Mouse (Mus musculus) kidney, embryonic 16.5 days (tissue): Measurements from ENCODE around the gene Gm11084. TPM values are rescaled to one million over a fixed set of nuclear protein-coding genes. Genes with fewer than 3 reads are reported as not detected.

ENCODE experiments used
- ATAC-seq: fragments of 200-750 bp; cut with Nextera tagmentation; 2 replicates; pipeline ENCODE4 v1.8.0; 2017; ENCODE audit warnings: moderate TSS enrichment; ENCODE audit not compliant: low FRiP score, low TSS enrichment
- H3K27ac ChIP-seq: fragments of 300-500 bp; sonication (generic); 2 replicates; pipeline ENCODE4 v1.5.1; 2014; ENCODE audit warnings: low read length
- H3K27me3 ChIP-seq: fragments of 300-500 bp; sonication (generic); 2 replicates; pipeline ENCODE4 v1.6.1; 2014; ENCODE audit warnings: low read length, control low read depth, mixed read lengths; ENCODE audit not compliant: insufficient read depth
- H3K36me3 ChIP-seq: fragments of 300-500 bp; sonication (generic); 2 replicates; pipeline ENCODE4 v1.6.1; 2014; ENCODE audit warnings: low read length, control low read depth, mixed read lengths; ENCODE audit not compliant: insufficient read depth
- H3K4me1 ChIP-seq: fragments of 300-500 bp; sonication (generic); 2 replicates; pipeline ENCODE4 v1.6.1; 2014; ENCODE audit warnings: low read length, control low read depth, mixed read lengths; ENCODE audit not compliant: insufficient read depth
- H3K4me2 ChIP-seq: fragments of 300-500 bp; sonication (generic); replicated peaks from 2 replicates; pipeline ENCODE4 v1.6.1; 2014; ENCODE audit warnings: low read depth, low read length
- H3K4me3 ChIP-seq: fragments of 300-500 bp; sonication (generic); 2 replicates; pipeline ENCODE4 v1.5.1; 2014; ENCODE audit warnings: mild to moderate bottlenecking, low read length
- H3K9ac ChIP-seq: fragments of 300-500 bp; sonication (generic); replicated peaks from 2 replicates; pipeline ENCODE4 v1.6.1; 2014; ENCODE audit warnings: low read length
- H3K9me3 ChIP-seq: fragments of 300-500 bp; sonication (generic); 2 replicates; pipeline ENCODE4 v1.6.1; 2016; ENCODE audit warnings: low read length, control low read depth
- WGBS: fragments of 180-500 bp; shearing (Covaris S2); extraction: QIAGEN DNeasy Blood & Tissue Kit; methylation state at CpG from one replicate; pipeline ENCODE4 v1.1.7; 2014; 5-methylcytosine and 5-hydroxymethylcytosine counted together
- polyA plus RNA-seq: library from polyadenylated mRNA; unstranded; fragments of >200 nt; fragmentation: Nextera tagmentation; extraction: Ambion mirVana; gene quantifications from 2 replicates; pipeline ENCODE4 v1.2.1, GENCODE M21; 2015

Gene Gm11084
- polyA plus RNA-seq, 1 experiment from 2014 or later = not detected

DNA sequence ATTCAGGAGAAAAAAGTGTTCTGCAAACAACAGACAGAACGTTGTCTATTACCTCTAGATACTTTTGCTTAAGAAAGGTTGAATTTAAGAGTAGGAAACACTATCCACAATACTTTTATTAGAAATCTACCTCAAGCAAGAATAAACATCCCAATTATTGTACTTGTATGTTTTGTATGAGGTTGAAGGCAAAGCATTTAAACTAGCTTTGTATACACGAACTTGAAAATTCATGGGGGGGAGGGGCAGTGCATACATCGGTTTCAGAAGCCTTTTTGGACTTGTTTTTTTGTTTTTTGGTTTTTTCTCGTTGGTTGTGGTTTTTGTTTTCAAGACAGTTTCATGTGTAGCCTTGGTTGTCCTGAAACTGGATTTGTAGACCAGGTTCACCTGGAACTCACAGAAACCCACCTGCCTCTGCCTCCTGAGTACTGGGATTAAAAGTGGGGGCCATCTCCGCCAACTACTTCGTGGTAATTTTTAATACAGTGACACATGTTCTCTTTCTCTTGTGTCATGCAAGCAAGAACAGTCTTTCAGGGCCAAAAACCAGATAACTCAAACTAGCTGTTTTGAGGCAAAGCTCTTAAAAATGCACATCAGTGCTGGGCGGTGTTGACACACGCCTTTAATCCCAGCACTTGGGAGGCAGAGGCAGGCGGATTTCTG, 4.9 kb downstream of the Gm11084 start:
- Histone ChIP-seq H3K27me3 (no peaks in the 10 kb centered on the region), H3K9ac (no peak overlapping the region)
- 81% methylated on average over 9 of the region's 9 CpGs for WGBS

DNA sequence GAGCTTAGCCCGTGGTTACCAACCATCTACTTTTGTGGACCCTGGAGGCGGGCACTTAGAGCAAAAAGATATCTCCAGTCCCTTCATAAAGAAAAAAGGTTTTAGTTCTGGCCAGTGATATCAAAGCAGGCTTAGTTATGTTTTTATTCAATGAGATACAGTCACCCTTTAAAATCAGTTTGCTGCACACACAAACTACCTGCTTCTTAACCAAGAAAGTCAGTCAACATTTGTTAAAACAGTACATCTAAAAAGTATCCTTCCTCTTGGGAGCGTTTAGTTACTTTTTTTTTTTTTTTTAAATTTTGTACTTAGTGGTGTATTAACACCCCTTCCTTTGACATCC, 5.5 kb downstream of the Gm11084 start:
- WGBS = 9% methylated on average over 3 of the region's 3 CpGs
- Histone ChIP-seq H3K4me3 (peak overlapping the region; percentile 99), H3K9ac (peak overlapping the region; percentile 100), H3K4me1 (peaks cover 14% of the 10 kb centered on the region), H3K27me3 (no peaks in the 10 kb centered on the region), H3K36me3 (no peaks in the 10 kb centered on the region), H3K27ac (peak overlapping the region; percentile 100), H3K4me2 (peak overlapping the region; percentile 57), H3K9me3 (no peaks in the 10 kb centered on the region)
- ATAC-seq = no peak

More for the DNA sequence above, 4.9 kb downstream of the Gm11084 start:
- H3K36me3 ChIP-seq = no peaks in the 10 kb centered on the region
- H3K4me1 ChIP-seq = peaks cover 10% of the 10 kb centered on the region
- H3K9me3 ChIP-seq = no peaks in the 10 kb centered on the region
- H3K27ac ChIP-seq = no peak overlapping the region
- H3K4me2 ChIP-seq = peak overlapping the region; percentile 57
- ATAC-seq = no peak
- H3K4me3 ChIP-seq = peak overlapping the region; percentile 99; the same call in 1 of the 2 replicates

- Histone ChIP-seq H3K4me3 (peak within 1 kb of the TSS; percentile 99), H3K27ac (peak within 1 kb of the TSS; percentile 100), H3K36me3 (no peaks in the 10 kb centered on the region), H3K4me2 (peak within 1 kb of the TSS; percentile 75), H3K27me3 (no peaks in the 10 kb centered on the region), H3K9me3 (no peaks in the 10 kb centered on the region), H3K4me1 (peaks cover 19% of the 10 kb centered on the region), H3K9ac (peak within 1 kb of the TSS; percentile 100)
- WGBS = under 1% methylated on average over 63 of the region's 64 CpGs
- ATAC-seq = peak; percentile 91
Observed at GRCm38 (mm10) chr2:72980337-72981074, 6.0 kb downstream of the Gm11084 start, which contains the start of gene Sp3. Gene Sp3, minus strand, starts transcription at chr2:72980446.

DNA sequence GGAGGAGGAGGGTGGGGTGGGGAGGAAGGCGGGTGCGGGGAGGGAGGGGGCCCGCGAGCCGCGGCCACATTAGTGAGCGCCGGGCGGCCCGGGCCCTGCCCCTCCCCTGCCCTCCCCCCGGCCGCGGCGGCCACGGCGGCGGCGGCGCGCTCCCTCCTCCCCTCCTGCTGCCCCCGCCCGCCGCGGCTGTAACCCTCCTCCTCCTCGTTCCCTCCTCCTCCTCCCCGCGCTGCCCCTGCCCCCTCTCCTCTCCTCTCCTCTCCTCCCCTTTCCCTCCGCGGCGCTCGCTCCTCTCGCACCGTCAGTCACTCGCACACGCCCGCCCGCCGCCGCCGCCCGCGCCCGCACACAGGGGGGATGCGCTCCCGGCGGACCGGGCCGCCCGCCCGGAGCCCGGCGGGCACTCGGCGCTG, 6.9 kb downstream of the Gm11084 start:
- H3K4me1 ChIP-seq = peaks cover 19% of the 10 kb centered on the region
- ATAC-seq = peak; percentile 80

DNA sequence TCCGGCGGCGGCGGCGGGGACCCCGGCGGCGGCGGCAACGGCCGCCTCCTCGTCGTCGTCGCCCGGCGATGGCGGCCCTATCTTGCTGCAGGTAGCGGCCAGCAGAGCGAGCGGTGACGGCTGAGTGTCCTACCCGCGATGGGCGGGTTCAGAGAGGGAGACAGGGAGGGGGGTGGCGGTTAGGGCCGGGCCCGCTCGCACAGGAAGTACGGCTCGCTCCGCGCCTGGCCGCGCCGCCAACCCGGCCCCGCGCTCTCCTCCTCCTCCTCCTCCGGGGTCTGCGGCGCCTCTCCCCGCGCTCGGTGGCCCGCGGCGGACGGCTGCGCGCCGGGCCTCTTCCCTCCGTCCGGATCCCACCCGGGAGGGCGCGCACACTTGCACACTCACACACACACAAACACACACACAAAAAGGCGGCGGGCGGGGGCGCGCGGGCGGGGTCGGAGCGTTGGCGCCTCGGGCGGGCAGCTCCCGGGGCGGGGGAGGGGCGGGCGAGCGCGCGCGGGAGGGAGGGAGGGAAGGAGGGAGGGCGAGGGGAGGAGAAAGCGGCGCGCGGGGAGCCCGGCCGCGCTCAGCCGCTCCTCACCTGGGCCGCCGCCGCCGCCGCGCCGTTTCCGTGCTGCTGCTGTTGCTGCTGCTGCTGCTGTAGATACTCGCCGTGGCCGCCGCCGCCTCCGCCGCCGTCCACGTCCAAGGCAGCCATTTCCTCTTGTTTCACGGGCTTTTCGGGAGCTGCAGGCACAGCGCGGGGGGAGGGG, 7.4 kb downstream of the Gm11084 start:
- H3K4me2 ChIP-seq = peak overlapping the region; percentile 75
- H3K9me3 ChIP-seq = no peaks in the 10 kb centered on the region
- peak overlapping the region; percentile 100 for H3K9ac ChIP-seq
- under 1% methylated on average over 47 of the region's 107 CpGs for WGBS
- peak; percentile 90 for ATAC-seq
- peak overlapping the region; percentile 100 for H3K27ac ChIP-seq
- peak overlapping the region; percentile 99 for H3K4me3 ChIP-seq
- peaks cover 16% of the 10 kb centered on the region for H3K4me1 ChIP-seq
- H3K36me3 ChIP-seq = no peaks in the 10 kb centered on the region
- H3K27me3 ChIP-seq = no peaks in the 10 kb centered on the region

More for the DNA sequence above, 6.9 kb downstream of the Gm11084 start:
- H3K27me3 ChIP-seq = no peaks in the 10 kb centered on the region
- peak overlapping the region; percentile 75 for H3K4me2 ChIP-seq
- 0% methylated on average over 11 of the region's 54 CpGs for WGBS
- peak overlapping the region; percentile 100 for H3K9ac ChIP-seq
- H3K9me3 ChIP-seq = no peaks in the 10 kb centered on the region
- H3K4me3 ChIP-seq = peak overlapping the region; percentile 99
- no peaks in the 10 kb centered on the region for H3K36me3 ChIP-seq
- H3K27ac ChIP-seq = peak overlapping the region; percentile 100

- peaks cover 16% of the 10 kb centered on the region for H3K4me1 ChIP-seq
- H3K27ac ChIP-seq = peak overlapping the region; percentile 100
- ATAC-seq = peak; percentile 17
- peak overlapping the region; percentile 75 for H3K4me2 ChIP-seq
- peak overlapping the region; percentile 99 for H3K4me3 ChIP-seq
- H3K36me3 ChIP-seq = no peaks in the 10 kb centered on the region
- H3K9me3 ChIP-seq = no peaks in the 10 kb centered on the region
- no peaks in the 10 kb centered on the region for H3K27me3 ChIP-seq
- H3K9ac ChIP-seq = peak overlapping the region; percentile 100
- WGBS = 0% methylated on average over 38 of the region's 38 CpGs
Observed at GRCm38 (mm10) chr2:72978473-72978872, 8.0 kb downstream of the Gm11084 start.

- Histone ChIP-seq H3K4me3 (peak overlapping the region; percentile 31), H3K27ac (no peak overlapping the region), H3K4me1 (peaks cover 16% of the 10 kb centered on the region), H3K36me3 (no peaks in the 10 kb centered on the region), H3K27me3 (no peaks in the 10 kb centered on the region), H3K4me2 (peak overlapping the region; percentile 51), H3K9ac (no peak overlapping the region), H3K9me3 (no peaks in the 10 kb centered on the region)
- ATAC-seq = no peak
- 56% methylated on average over 1 of the region's 1 CpGs for WGBS
Observed at GRCm38 (mm10) chr2:72977272-72977671, 9.2 kb downstream of the Gm11084 start.

- Histone ChIP-seq H3K27me3 (no peaks in the 10 kb centered on the region), H3K36me3 (peaks cover 3% of the 10 kb centered on the region), H3K4me3 (no peak overlapping the region), H3K4me2 (peak overlapping the region; percentile 21; the same call in 1 of the 2 replicates), H3K9ac (no peak overlapping the region), H3K27ac (no peak overlapping the region), H3K9me3 (no peaks in the 10 kb centered on the region), H3K4me1 (peaks cover 16% of the 10 kb centered on the region)
- no peak for ATAC-seq
Observed at GRCm38 (mm10) chr2:72976036-72976435, 10.5 kb downstream of the Gm11084 start.

DNA sequence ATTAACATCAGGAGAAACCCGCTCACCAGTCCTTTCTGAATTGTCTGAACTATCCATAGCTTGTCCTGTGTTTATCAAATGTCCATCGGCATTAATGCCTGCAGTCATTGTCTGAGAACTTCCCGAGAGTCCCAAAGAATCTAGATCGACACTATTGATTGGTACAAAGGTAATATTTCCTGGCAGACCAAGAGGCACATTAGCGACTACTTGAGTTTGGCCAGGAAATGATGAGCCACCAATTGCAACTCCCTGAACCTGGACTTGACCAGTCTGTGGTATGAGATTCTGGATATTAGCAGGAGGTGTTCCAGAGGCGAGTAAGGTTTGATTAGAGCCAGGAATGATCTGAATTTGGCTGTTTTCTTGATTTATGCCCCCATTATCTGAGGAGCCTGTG, 15.7 kb downstream of the Gm11084 start:
- WGBS = 92% methylated on average over 6 of the region's 6 CpGs
- Histone ChIP-seq H3K27me3 (no peaks in the 10 kb centered on the region), H3K9me3 (no peaks in the 10 kb centered on the region), H3K36me3 (peaks cover 26% of the 10 kb centered on the region), H3K4me2 (no peak overlapping the region), H3K27ac (no peak overlapping the region), H3K9ac (no peak overlapping the region), H3K4me3 (no peak overlapping the region), H3K4me1 (peaks cover 5% of the 10 kb centered on the region)
- no peak for ATAC-seq
